Mouse (Mus musculus) c-Kit-positive CD71-positive TER-119-positive erythroid progenitor cells, embryonic 14.5 days (primary cell): ENCODE results near the gene Acap2.

Source experiments
- DNase-seq: peaks from one replicate; pipeline ENCODE4 v3.0.0-alpha.2; 2013; ENCODE audit warnings: low spot score

Gene Acap2

GRCm38 (mm10) chr16:31167017-31167887 is 33.8 kb downstream of the Acap2 start:
- DNase-seq = no peak

GRCm38 (mm10) chr16:31165907-31166306 is 35.1 kb downstream of the Acap2 start:
- no peak for DNase-seq

DNA sequence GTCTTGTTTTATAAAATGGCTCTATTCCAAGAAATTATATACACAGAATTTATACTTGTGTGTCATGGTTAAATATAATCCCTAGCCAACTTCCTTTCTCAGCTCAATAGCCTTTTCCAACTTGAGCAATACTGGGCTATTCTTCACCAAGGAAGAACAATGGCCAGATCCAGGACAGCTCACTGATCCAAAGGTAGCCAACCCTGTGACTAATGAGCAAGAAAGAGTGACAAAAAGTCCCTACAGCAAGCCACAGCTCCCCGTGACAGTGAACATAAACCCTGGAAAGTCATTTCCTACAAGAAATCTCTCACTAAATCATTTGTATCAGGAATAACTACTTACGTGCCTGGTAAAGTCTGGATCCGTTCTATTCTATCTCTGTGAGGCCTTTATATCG is 35.6 kb downstream of the Acap2 start:
- DNase-seq = no peak

DNA sequence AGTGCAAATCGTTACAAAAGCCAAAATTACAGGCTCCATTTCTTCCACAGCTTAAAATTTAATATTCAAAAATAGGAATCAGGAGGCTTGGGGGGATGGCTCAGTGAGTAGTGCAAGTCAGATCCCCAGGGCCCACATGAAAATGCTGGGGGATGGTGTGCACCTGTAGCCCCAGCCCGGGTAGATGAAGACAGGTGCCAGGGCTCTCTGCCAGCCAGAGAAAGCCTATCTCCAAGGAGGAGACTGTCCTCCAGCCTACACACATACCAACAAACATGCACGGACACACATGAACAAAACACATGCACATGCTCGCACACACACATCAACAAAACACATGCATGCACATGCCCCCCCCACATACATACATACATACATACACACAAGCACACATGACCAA is 36.9 kb downstream of the Acap2 start:
- no peak for DNase-seq

DNA sequence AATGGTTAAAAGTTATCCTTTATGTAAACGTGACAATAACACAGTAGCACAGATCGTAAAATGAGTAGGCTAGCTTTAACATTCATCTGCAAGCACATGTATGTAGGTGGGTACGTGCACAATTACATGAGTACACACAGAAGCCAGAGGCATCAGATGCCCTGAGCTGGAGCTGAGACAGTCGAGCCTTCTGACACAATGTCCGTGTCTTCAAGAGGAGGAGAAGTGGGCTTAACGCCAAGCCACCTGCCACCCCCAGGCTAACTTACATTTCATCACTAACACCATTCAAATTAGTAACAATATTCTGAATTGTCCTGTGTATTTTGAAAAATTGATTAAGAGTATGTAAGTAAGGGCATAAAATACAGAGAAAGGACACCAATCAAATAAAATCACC is 40.6 kb downstream of the Acap2 start:
- DNase-seq = no peak

GRCm38 (mm10) chr16:31159491-31159890 is 41.6 kb downstream of the Acap2 start:
- no peak for DNase-seq

- DNase-seq = no peak
Measured at GRCm38 (mm10) chr16:31149841-31150240, 51.2 kb downstream of the Acap2 start.

DNA sequence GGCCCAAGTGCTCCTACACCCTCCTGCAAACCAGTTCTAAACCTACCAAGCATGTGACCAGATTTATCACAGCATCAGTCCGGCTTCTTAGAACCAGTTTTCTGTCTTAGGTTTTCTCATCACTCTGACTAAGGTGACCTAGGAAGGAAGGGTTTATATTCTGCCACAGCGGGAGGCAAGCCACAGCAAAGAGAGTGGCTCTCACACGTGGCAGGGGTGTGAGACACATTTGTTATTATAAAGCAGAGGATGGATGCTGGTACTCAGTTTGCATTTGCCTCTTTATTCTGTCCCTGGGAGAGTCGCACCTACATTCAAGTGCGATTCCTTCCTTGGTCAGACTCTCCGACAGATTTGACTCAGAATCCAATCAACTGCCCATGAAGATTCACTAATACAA is 52.2 kb downstream of the Acap2 start:
- no peak for DNase-seq

DNA sequence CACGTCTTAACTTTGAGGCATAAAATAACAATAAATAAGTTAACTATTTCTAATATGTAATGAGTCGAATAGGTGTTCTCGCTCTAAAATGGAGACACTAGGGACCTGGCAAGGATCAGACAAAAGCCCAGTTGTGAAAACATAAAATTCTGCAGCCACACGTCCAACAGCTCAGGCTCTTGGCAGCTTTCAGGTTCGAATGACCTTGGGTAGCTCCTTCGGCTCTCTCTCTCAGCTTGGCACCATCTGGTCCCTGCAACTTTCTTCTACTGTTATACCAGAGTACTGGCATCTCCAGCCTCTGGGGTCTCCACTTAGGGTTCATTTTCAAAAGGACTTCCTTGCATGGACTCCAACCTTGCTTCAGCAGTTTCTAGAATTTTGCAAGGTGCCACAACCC is 53.3 kb downstream of the Acap2 start:
- no peak for DNase-seq

DNA sequence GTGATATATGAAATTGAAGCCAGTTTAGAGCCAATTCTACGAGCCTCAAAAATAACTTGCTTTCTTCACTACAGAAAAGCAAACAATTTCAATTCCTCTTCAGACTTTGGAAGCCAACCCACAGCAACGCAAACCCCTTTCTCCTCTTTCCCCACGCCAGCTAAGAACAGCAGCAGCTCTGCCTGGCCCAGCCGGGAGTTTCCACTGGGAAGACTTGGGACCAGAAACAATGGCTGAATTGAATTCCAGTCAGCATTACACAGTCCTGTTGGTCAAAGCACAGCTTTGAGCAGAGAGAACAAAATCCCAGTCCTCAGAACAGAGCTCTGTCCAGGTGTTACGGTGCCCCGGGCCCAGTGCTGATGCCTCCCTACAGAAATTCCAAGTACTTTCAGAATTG is 59.1 kb downstream of the Acap2 start:
- no peak for DNase-seq

GRCm38 (mm10) chr16:31136616-31137253 is 64.3 kb downstream of the Acap2 start:
- DNase-seq = no peak

DNA sequence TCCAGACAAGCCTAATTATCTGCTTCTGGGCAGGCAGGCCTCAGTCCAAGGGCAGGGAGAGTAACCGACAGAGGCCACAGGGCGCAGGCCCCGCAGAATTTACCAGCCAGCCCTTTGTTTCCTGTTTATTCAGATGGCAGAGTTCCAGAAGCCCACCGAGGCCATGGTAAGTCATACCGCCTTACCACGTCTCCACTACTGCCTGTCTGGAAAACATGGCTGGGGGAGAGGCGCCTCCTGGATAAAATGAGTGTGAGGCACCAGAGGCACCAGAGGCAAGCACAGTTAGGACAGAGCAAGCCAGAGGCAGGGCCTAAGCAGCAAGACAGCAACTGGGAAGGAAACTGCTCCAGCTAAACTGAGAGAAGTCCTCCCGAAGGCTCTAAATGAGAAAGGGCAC is 65.5 kb downstream of the Acap2 start:
- DNase-seq = no peak

GRCm38 (mm10) chr16:31131531-31131930 is 69.5 kb downstream of the Acap2 start:
- no peak for DNase-seq

GRCm38 (mm10) chr16:31128116-31128515 is 72.9 kb downstream of the Acap2 start:
- DNase-seq = no peak

GRCm38 (mm10) chr16:31124991-31125390 is 76.1 kb downstream of the Acap2 start:
- DNase-seq = no peak

- no peak for DNase-seq
Measured at GRCm38 (mm10) chr16:31121612-31122011, 79.4 kb downstream of the Acap2 start.

GRCm38 (mm10) chr16:31113596-31113995 is 87.4 kb downstream of the Acap2 start:
- no peak for DNase-seq

DNA sequence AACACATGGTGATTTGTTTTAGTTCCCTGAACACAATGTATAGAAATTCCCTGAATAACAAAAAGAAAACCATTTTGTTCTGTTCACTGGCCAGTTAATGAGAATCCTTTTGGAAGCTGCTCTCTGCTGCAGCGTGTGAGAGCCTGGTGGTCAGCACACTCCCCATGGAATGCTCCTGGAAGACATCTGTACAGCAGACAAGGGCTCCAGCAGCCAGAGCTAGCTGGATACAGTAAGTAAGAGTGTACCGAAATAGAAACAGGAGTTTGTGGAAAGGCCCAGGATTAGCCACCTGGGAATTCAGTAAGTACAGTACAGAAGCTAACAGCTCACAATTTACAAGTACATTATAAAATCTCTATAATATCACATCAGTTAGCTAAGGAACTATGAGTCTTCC is 99.7 kb downstream of the Acap2 start:
- DNase-seq = no peak

DNA sequence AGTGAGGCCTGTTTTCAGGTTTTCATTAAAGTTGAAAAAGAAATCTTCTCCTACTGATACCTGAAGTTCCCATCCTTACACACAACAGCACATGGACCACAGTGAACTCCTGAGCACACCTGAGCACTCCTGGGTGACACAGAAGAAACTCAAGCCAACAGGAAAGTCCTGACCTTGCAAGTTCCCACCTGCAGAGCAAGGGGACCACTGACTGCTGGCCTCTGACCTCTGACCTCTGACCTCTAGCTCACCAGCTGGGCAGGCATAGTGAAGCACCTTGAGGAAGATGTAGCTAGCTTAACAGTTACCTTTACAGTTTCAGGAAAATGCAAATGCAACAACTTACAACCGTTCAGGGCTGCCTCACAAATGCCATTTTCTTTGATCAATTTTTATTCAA is 101.1 kb downstream of the Acap2 start:
- DNase-seq = no peak

- no peak for DNase-seq
Measured at GRCm38 (mm10) chr16:31094036-31094435, 107.0 kb downstream of the Acap2 start.

DNA sequence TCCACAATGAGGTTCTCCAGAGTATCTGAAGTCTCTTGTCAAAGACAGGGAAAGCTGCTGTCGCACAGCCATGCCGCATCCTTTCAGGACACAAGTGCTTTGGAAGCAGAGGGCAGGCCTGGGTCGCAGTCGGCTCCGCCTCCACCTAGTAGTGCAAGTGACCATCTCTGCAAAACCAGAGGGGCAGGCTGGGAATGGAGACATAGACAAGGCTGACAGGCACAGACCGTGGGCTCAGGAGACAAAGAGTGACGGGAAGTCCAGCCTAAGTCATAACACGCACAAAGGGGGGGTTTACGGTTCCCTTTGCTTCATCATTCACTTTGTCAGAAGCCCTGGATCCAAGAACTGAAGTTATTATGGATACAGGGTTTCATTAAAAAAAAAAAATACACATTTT is 107.9 kb downstream of the Acap2 start:
- DNase-seq = no peak

- no peak for DNase-seq
Measured at GRCm38 (mm10) chr16:31081891-31082290, 119.2 kb downstream of the Acap2 start.

GRCm38 (mm10) chr16:31081125-31081664 is 119.8 kb downstream of the Acap2 start, which contains the start of gene Xxylt1:
Xxylt1 (minus strand) TSS chr16:31081432.
- peak; percentile 88 for DNase-seq
